Mouse (Mus musculus): ENCODE measurements at regions not wholly inside any gene's neighbourhood (a gene's known extent, or its start where the extent isn't known, plus 50 kb on each side); places are given as distances from the start of the nearest gene placed in this dataset.

GRCm38 (mm10) chr9:46467671-46468070, 147.9 kb upstream of the 4931429L15Rik start:
- TF ChIP-seq POLR2A (IDR thresholded peaks at IDR 0.05; ENCODE audit: control insufficient read depth, low read depth, low read length) (no peak), CTCF (IDR thresholded peaks at IDR 0.05; ENCODE audit: control insufficient read depth, insufficient read depth, insufficient replicate concordance, low read depth, low read length) (no peak)

All from testis, adult 2 months (tissue).